Mouse (Mus musculus): ENCODE measurements around the gene Adamts3. TPM values are rescaled to one million over a fixed set of nuclear protein-coding genes. Genes with fewer than 3 reads are reported as not detected.

The Adamts3 gene
- total and polyA plus RNA-seq, 2 experiments from 2014 or later, result 2.9 to 10.9 TPM

DNA sequence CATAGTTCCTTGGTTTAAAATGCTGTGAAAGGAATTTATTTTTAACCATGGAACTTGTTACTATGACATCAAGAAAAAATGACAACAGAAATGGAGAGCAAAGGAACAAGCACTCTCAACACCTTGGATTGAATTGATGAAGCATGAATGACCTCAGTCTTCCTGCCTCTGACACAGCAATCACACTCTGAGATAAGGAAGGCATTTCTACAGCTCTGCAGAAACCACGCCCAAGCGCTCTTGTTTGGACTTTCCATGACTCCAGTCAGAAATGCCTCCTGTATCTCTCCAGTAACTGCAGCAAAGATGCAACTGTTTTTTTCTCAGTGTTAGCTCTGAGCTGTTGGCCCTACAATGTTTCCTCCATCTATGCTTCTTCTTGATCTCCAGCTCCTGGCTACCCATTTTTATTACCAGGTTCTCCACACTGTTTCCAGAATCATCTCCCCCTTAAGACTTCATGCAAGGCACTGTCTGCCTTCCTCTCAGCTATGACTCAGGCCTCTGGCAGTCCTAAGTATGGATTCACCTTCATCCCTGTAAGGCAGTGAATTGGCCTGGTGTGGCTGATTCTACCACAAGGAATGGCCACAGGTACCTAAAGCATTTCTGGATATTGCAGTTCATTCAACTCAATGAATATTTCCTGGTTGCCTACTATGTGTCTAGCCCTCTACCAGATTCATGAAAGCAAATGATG, 134.8 kb downstream of the Adamts3 start:
- H3K9ac ChIP-seq (replicated peaks; ENCODE audit: low read length, poor library complexity, severe bottlenecking), result no peak overlapping the region
- DNase-seq (ENCODE audit: low spot score) (no peak), ATAC-seq (ENCODE audit: low FRiP score) (no peak)
- no peaks in the 10 kb centered on the region for H3K36me3 ChIP-seq (ENCODE audit: insufficient read depth, low read length)
- H3K27me3 ChIP-seq (ENCODE audit: insufficient read depth, low read length), result no peaks in the 10 kb centered on the region
- H3K4me2 ChIP-seq (ENCODE audit: low read depth, low read length, poor library complexity, severe bottlenecking), result no peak overlapping the region
- no peak overlapping the region for H3K27ac ChIP-seq (ENCODE audit: low read depth, low read length)
- no peaks in the 10 kb centered on the region for H3K4me1 ChIP-seq (ENCODE audit: insufficient read depth, low read length)
- WGBS, result 86% methylated on average over 2 of the region's 2 CpGs
- H3K4me3 ChIP-seq (ENCODE audit: low read depth, low read length), result no peak overlapping the region
- no peak for TF ChIP-seq CTCF (IDR thresholded peaks at IDR 0.05)
- no peaks in the 10 kb centered on the region for H3K9me3 ChIP-seq (ENCODE audit: low read length)

DNA sequence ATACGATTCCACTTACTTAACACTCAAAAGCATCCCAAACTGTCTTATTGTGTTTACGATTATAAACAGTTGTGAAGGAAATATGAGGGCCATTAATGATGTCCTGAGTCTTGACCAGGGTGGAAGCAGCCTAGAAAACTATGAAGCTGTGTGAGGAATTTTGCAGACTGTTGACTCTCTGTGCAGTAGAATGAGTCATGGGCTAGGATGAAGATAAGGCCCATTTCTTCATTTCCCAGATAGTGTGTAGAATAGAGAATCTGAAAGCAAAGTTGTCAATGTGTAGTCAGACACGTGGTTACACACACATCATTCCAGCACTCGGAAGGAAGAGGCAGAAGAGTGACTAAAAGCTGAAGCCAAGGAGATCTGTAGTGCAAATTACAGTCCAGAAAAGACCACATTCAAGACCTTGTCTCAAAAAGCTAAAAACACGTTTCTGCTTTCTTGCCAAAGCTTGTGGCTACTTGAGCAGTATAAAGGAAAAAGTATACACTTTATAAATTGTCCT, 135.9 kb downstream of the Adamts3 start:
- Histone ChIP-seq H3K9me3 (ENCODE audit: low read length) (no peaks in the 10 kb centered on the region), H3K27me3 (ENCODE audit: insufficient read depth, low read length) (no peaks in the 10 kb centered on the region), H3K9ac (replicated peaks; ENCODE audit: low read length, poor library complexity, severe bottlenecking) (no peak overlapping the region), H3K4me3 (ENCODE audit: low read depth, low read length) (no peak overlapping the region), H3K4me1 (ENCODE audit: insufficient read depth, low read length) (no peaks in the 10 kb centered on the region), H3K36me3 (ENCODE audit: insufficient read depth, low read length) (no peaks in the 10 kb centered on the region), H3K27ac (ENCODE audit: low read depth, low read length) (no peak overlapping the region), H3K4me2 (ENCODE audit: low read depth, low read length, poor library complexity, severe bottlenecking) (no peak overlapping the region)
- no peak for TF ChIP-seq CTCF (IDR thresholded peaks at IDR 0.05)
- ATAC-seq (ENCODE audit: low FRiP score) (no peak), DNase-seq (ENCODE audit: low spot score) (no peak)
- 87% methylated on average over 5 of the region's 5 CpGs for WGBS

DNA sequence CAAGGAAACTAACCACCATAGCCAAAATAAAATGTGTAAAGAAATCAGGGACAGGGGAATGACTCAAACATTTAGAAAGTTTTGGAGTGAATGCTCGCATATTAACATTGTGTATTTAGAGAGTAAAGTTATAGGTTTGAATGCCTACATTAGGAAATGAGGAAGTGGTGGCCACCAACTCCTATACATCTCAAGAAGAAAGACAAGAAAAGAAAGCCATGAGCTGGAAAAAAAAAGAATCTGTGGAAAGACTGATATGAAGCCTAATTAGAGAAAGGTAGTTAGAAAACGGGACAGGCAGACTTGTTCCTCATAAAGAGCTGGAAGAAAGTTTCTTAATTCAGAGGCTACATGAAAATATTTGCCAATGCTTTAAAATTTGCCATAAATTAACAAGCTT, 138.0 kb downstream of the Adamts3 start:
- TF ChIP-seq CTCF (IDR thresholded peaks at IDR 0.05), result no peak
- H3K27me3 ChIP-seq (ENCODE audit: insufficient read depth, low read length), result no peaks in the 10 kb centered on the region
- no peaks in the 10 kb centered on the region for H3K36me3 ChIP-seq (ENCODE audit: insufficient read depth, low read length)
- no peak overlapping the region for H3K9ac ChIP-seq (replicated peaks; ENCODE audit: low read length, poor library complexity, severe bottlenecking)
- ATAC-seq (ENCODE audit: low FRiP score) (no peak), DNase-seq (ENCODE audit: low spot score) (no peak)
- no peak overlapping the region for H3K27ac ChIP-seq (ENCODE audit: low read depth, low read length)
- H3K4me2 ChIP-seq (ENCODE audit: low read depth, low read length, poor library complexity, severe bottlenecking), result no peak overlapping the region
- no peaks in the 10 kb centered on the region for H3K9me3 ChIP-seq (ENCODE audit: low read length)
- H3K4me3 ChIP-seq (ENCODE audit: low read depth, low read length), result no peak overlapping the region
- no peaks in the 10 kb centered on the region for H3K4me1 ChIP-seq (ENCODE audit: insufficient read depth, low read length)
- 90% methylated on average over 2 of the region's 2 CpGs for WGBS

DNA sequence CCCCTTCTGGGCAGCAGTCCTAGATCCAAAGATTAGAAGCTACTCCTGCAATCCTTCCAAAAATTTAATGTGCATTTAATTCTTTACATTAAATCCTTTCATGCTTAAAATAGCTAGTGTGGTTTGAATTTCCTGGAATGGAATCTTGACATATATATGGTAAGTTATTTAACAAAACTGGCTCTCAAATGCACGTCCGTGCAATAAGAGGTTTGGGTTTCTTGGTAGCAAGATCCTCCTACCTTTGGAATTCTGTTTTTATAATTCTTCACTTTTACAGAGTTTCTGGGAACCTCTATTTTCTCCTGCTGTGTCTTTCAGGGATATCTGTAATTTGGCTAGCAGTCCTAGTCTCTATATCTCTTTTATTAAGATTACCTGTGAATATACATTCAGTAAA, 148.4 kb downstream of the Adamts3 start:
- Histone ChIP-seq H3K4me3 (ENCODE audit: low read depth, low read length) (no peak overlapping the region), H3K27me3 (ENCODE audit: insufficient read depth, low read length) (no peaks in the 10 kb centered on the region), H3K4me1 (ENCODE audit: insufficient read depth, low read length) (no peaks in the 10 kb centered on the region), H3K9ac (replicated peaks; ENCODE audit: low read length, poor library complexity, severe bottlenecking) (no peak overlapping the region), H3K4me2 (ENCODE audit: low read depth, low read length, poor library complexity, severe bottlenecking) (no peak overlapping the region), H3K9me3 (ENCODE audit: low read length) (no peaks in the 10 kb centered on the region), H3K36me3 (ENCODE audit: insufficient read depth, low read length) (no peaks in the 10 kb centered on the region), H3K27ac (ENCODE audit: low read depth, low read length) (no peak overlapping the region)
- WGBS, result 91% methylated on average over 2 of the region's 2 CpGs
- no peak for ATAC-seq (ENCODE audit: low FRiP score)
- no peak for DNase-seq (ENCODE audit: low spot score)
- TF ChIP-seq CTCF (IDR thresholded peaks at IDR 0.05), result no peak

DNA sequence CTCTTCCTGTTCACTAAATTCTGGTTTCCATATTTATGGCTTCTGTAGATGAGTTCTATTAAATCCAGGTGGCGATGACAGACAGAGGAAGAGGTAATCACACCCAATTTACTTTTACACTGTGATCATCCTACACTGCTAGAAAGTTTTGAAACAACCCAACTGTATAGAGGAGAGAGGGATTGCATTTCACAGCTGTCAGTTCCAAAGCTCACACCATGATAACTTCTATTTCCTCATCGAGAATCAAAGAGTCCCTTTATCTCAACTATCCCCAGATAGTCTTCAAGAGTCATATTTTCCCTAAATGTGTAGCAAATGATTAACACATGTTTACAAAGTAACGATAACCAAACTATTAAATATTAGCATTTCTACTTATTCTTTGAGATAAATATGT, 152.7 kb downstream of the Adamts3 start:
- H3K27ac ChIP-seq (ENCODE audit: low read depth, low read length), result no peak overlapping the region
- H3K36me3 ChIP-seq (ENCODE audit: insufficient read depth, low read length), result no peaks in the 10 kb centered on the region
- no peak for ATAC-seq (ENCODE audit: low FRiP score)
- no peak overlapping the region for H3K9ac ChIP-seq (replicated peaks; ENCODE audit: low read length, poor library complexity, severe bottlenecking)
- no peaks in the 10 kb centered on the region for H3K27me3 ChIP-seq (ENCODE audit: insufficient read depth, low read length)
- no peaks in the 10 kb centered on the region for H3K9me3 ChIP-seq (ENCODE audit: low read length)
- H3K4me3 ChIP-seq (ENCODE audit: low read depth, low read length), result no peak overlapping the region
- no peaks in the 10 kb centered on the region for H3K4me1 ChIP-seq (ENCODE audit: insufficient read depth, low read length)
- no peak overlapping the region for H3K4me2 ChIP-seq (ENCODE audit: low read depth, low read length, poor library complexity, severe bottlenecking)
- no peak for DNase-seq (ENCODE audit: low spot score)
- WGBS, result 94% methylated on average over 3 of the region's 3 CpGs
- TF ChIP-seq CTCF (IDR thresholded peaks at IDR 0.05), result no peak

DNA sequence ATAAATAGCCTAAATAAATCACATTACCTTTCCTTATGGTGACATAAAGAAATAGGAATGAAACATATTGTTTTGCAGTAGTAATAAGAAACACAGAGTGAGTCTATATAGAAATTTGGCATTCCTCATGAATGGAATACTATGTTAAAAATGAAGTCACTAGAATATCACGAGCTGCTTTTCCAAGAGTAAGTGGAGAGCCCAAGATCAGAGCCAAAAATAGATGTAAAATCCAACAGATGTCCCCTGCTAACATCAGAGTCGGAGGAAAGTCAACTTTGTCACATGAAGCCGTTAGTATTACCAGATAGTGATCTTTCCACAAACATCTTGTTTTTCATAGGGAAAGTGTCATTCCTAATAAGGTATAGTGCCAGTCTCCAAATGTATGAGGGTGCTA, 155.0 kb downstream of the Adamts3 start:
- no peaks in the 10 kb centered on the region for H3K27me3 ChIP-seq (ENCODE audit: insufficient read depth, low read length)
- WGBS, result 79% methylated on average over 3 of the region's 3 CpGs
- TF ChIP-seq CTCF (IDR thresholded peaks at IDR 0.05), result no peak
- no peak overlapping the region for H3K27ac ChIP-seq (ENCODE audit: low read depth, low read length)
- H3K4me3 ChIP-seq (ENCODE audit: low read depth, low read length), result no peak overlapping the region
- H3K36me3 ChIP-seq (ENCODE audit: insufficient read depth, low read length), result no peaks in the 10 kb centered on the region
- no peak overlapping the region for H3K4me2 ChIP-seq (ENCODE audit: low read depth, low read length, poor library complexity, severe bottlenecking)
- no peaks in the 10 kb centered on the region for H3K4me1 ChIP-seq (ENCODE audit: insufficient read depth, low read length)
- no peak overlapping the region for H3K9ac ChIP-seq (replicated peaks; ENCODE audit: low read length, poor library complexity, severe bottlenecking)
- DNase-seq (ENCODE audit: low spot score) (no peak), ATAC-seq (ENCODE audit: low FRiP score) (no peak)
- no peaks in the 10 kb centered on the region for H3K9me3 ChIP-seq (ENCODE audit: low read length)

Measured in midbrain, postnatal 0 days (tissue).